Mouse (Mus musculus) lung, embryonic 16.5 days (tissue): ENCODE measurements at regions not wholly inside any gene's neighbourhood (a gene's known extent, or its start where the extent isn't known, plus 50 kb on each side); places are given as distances from the start of the nearest gene placed in this dataset.
A peak's percentile ranks its signal among the peaks of the same experiment; 100 is the strongest.

ENCODE experiments used
- ATAC-seq: fragments of 200-750 bp; cut with Nextera tagmentation; 2 replicates; pipeline ENCODE4 v1.8.0; 2017; ENCODE audit warnings: low read depth, mild to moderate bottlenecking, moderate library complexity
- H3K27ac ChIP-seq: fragments of 300-500 bp; sonication (generic); 2 replicates; pipeline ENCODE4 v1.5.1; 2014; ENCODE audit warnings: mild to moderate bottlenecking, control low read depth, low read length
- H3K27me3 ChIP-seq: fragments of 300-500 bp; sonication (generic); 2 replicates; pipeline ENCODE4 v1.6.1; 2014; ENCODE audit warnings: low read depth, low read length, mixed read lengths; ENCODE audit not compliant: control insufficient read depth, insufficient read depth
- H3K36me3 ChIP-seq: fragments of 300-500 bp; sonication (generic); 2 replicates; pipeline ENCODE4 v1.6.1; 2014; ENCODE audit warnings: low read length; ENCODE audit not compliant: control insufficient read depth, insufficient read depth
- H3K4me1 ChIP-seq: fragments of 300-500 bp; sonication (generic); replicated peaks from 2 replicates; pipeline ENCODE4 v1.6.1; 2014; ENCODE audit warnings: low read length, mixed read lengths; ENCODE audit not compliant: control insufficient read depth, insufficient read depth
- H3K4me2 ChIP-seq: fragments of 300-500 bp; sonication (generic); 2 replicates; pipeline ENCODE4 v1.6.1; 2014; ENCODE audit warnings: low read depth, low read length, control low read depth
- H3K4me3 ChIP-seq: fragments of 300-500 bp; sonication (generic); 2 replicates; pipeline ENCODE4 v1.5.1; 2014; ENCODE audit warnings: mild to moderate bottlenecking, low read length, control low read depth
- H3K9ac ChIP-seq: fragments of 300-500 bp; sonication (generic); 2 replicates; pipeline ENCODE4 v1.6.1; 2014; ENCODE audit warnings: low read length, control low read depth
- H3K9me3 ChIP-seq: fragments of 300-500 bp; sonication (generic); 2 replicates; pipeline ENCODE4 v1.6.1; 2016; ENCODE audit warnings: low read length; ENCODE audit not compliant: control insufficient read depth
- WGBS: fragments of 180-500 bp; shearing (Covaris S2); extraction: QIAGEN DNeasy Blood & Tissue Kit; methylation state at CpG from one replicate; pipeline ENCODE4 v1.1.7; 2014; 5-methylcytosine and 5-hydroxymethylcytosine counted together

DNA sequence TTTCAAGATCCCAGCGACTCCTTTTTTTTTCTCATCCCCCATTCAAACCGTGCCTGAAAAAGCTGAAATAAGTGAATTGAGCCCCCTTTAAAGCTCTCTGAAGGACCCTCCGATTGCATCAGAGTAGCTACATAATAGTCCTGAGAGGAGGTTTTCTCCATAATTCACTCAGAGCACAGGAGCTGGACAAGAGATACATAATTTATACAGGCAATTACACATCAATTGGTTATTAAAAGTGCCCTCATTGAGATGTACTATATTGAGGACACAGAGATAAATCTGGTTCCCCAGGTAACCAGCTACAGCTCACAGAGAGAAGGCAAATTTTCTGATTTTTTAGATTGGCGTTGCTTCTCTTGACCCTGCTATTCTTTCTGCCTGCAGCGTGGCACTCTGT lies 636.1 kb upstream of the Kirrel3 start:
- H3K4me3 ChIP-seq = no peak overlapping the region
- WGBS = 73% methylated on average over 5 of the region's 5 CpGs
- no peak overlapping the region for H3K27ac ChIP-seq
- H3K27me3 ChIP-seq = peaks cover 4% of the 10 kb centered on the region
- H3K36me3 ChIP-seq = no peaks in the 10 kb centered on the region
- H3K9me3 ChIP-seq = no peaks in the 10 kb centered on the region
- no peaks in the 10 kb centered on the region for H3K4me1 ChIP-seq
- no peak for ATAC-seq
- no peak overlapping the region for H3K9ac ChIP-seq
- H3K4me2 ChIP-seq = no peak overlapping the region

DNA sequence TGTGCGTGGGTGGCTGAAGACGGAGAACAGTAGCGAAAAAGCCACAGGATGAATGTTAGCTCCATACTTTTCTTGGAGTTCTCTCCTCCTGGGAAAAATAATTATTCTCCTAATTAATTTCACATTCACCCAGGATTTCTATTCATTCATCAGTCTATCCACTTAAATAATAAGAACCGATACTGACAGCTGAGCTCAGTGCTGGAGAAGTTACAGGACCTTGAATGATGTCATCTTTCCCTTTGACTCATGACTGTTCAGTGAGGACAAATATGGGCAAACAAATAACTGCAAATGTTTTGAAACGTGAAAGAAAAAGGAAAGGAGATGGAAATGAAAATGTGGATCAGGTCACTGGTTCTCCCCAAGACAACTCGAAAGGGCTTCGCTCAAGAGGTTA lies 635.7 kb upstream of the Kirrel3 start:
- no peak overlapping the region for H3K27ac ChIP-seq
- ATAC-seq = no peak
- H3K4me3 ChIP-seq = no peak overlapping the region
- H3K9me3 ChIP-seq = no peaks in the 10 kb centered on the region
- H3K9ac ChIP-seq = no peak overlapping the region
- no peak overlapping the region for H3K4me2 ChIP-seq
- H3K36me3 ChIP-seq = no peaks in the 10 kb centered on the region
- peaks cover 4% of the 10 kb centered on the region for H3K27me3 ChIP-seq
- H3K4me1 ChIP-seq = no peaks in the 10 kb centered on the region
- WGBS = 63% methylated on average over 7 of the region's 7 CpGs

DNA sequence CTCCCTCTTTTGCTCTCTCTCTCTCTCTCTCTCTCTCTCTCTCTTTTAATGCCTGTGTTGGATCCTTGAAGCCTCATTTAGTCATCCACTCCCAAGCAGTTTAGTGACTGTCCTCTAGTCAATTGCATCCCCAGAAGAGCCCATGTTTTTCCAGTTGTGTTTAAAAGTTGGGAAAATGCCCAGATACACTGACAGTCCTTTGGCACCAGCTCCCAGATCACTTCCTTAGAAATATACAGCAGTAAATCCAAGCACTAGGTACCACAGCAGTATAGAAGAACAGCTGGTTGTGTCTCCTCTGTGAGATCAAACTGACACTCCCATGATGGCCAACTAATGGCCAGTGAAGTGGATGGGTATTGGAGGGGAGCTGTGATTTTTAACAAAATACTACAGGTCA lies 634.7 kb upstream of the Kirrel3 start:
- Histone ChIP-seq H3K9ac (no peak overlapping the region), H3K27ac (no peak overlapping the region), H3K4me2 (no peak overlapping the region), H3K9me3 (no peaks in the 10 kb centered on the region), H3K4me3 (no peak overlapping the region), H3K36me3 (no peaks in the 10 kb centered on the region), H3K4me1 (no peaks in the 10 kb centered on the region), H3K27me3 (peaks cover 7% of the 10 kb centered on the region)
- 0 out of 2 replicates have a peak, but pooled peaks have one; percentile 28 for ATAC-seq

DNA sequence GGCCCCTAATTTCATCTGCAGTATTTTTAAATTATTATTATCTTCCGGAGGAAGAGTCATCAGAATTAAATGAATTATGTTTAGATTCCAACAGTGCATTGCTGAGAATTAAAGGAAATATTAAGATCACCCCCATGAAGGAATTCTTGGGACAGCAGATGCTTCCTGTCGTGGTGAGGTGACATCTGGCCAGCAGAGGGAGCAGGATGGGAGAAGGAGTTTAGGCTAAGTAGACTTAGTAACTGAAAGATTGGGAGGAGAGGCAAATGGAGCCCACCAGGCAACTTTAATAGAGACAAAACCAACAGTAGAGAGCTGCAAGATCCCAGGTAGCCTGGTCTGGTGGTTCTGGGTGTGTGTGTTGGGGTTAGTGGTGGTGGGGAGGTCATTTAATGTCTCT lies 629.5 kb upstream of the Kirrel3 start:
- Histone ChIP-seq H3K36me3 (no peaks in the 10 kb centered on the region), H3K27ac (no peak overlapping the region), H3K27me3 (peaks cover 12% of the 10 kb centered on the region), H3K9me3 (no peaks in the 10 kb centered on the region), H3K9ac (no peak overlapping the region), H3K4me2 (no peak overlapping the region), H3K4me1 (peaks cover 4% of the 10 kb centered on the region; the same call in 1 of the 2 replicates), H3K4me3 (no peak overlapping the region)
- 23% methylated on average over 2 of the region's 2 CpGs for WGBS
- no peak for ATAC-seq

DNA sequence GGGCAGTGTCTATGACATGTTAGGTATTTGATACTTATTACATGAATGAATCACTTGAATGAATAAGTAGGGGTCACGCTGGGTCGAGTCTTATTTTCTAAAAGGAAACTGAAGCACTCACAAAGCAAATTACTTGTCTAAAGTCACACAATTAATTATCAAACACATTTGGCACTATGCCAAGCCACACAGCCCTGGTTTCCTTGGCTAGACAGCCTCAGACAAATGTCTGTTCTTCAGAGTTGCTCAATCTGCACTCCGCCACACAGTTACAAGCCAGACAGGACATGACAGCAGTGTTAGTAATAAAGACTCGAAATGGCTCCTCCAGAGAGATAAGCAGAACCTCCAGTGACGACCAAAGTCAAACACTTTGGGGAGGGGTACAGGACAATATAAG lies 627.2 kb upstream of the Kirrel3 start:
- Histone ChIP-seq H3K4me2 (no peak overlapping the region), H3K4me1 (peaks cover 4% of the 10 kb centered on the region; the same call in 1 of the 2 replicates), H3K9me3 (no peaks in the 10 kb centered on the region), H3K36me3 (no peaks in the 10 kb centered on the region), H3K27me3 (peaks cover 10% of the 10 kb centered on the region), H3K27ac (no peak overlapping the region), H3K4me3 (no peak overlapping the region), H3K9ac (no peak overlapping the region)
- ATAC-seq = peak; percentile 88
- WGBS = 14% methylated on average over 5 of the region's 5 CpGs

DNA sequence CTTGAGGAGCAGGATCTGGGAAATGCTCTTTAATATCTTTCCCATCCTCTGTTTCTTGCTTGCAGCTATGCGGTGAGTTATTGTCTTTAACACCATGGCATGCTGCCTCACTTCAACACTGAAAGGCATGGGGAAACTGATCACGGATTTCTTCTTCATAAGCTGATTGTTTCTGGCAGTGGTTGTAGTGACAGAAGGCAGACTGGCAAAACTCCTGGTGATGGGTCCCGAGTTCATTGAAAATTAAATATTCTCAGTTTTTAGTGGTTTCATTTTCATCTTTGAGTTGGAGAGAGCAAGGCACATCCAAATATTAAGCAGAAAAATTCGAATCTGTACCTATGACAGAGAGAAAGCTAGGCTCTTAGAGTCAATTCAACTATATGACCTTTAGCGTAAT lies 617.0 kb upstream of the Kirrel3 start:
- Histone ChIP-seq H3K4me1 (no peaks in the 10 kb centered on the region), H3K36me3 (no peaks in the 10 kb centered on the region), H3K27ac (no peak overlapping the region), H3K4me2 (no peak overlapping the region), H3K4me3 (no peak overlapping the region), H3K9ac (no peak overlapping the region), H3K27me3 (no peaks in the 10 kb centered on the region), H3K9me3 (no peaks in the 10 kb centered on the region)
- no peak for ATAC-seq
- WGBS = 73% methylated on average over 5 of the region's 5 CpGs

DNA sequence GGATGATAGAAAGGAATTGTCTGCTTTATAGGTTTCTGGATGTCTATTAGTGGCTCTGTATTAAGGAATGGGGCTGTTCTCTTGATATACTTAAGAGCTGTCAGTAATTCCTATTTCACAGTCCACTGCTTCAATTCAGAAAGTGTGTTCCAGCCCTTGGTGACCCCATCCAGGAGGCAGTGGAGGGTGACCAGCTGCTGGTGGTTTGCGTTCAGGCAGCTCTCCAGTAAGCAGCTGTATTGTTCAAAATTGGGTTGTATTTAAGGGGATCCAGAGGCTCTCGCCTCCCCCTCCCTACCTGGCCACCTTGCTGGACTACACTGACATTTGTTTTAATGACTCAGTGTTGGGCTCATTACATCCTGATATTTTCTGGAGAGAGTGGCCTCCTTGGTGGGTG lies 598.4 kb upstream of the Kirrel3 start:
- Histone ChIP-seq H3K4me2 (no peak overlapping the region), H3K36me3 (no peaks in the 10 kb centered on the region), H3K27ac (no peak overlapping the region), H3K9me3 (no peaks in the 10 kb centered on the region), H3K4me3 (no peak overlapping the region), H3K27me3 (no peaks in the 10 kb centered on the region), H3K4me1 (no peaks in the 10 kb centered on the region), H3K9ac (no peak overlapping the region)
- no peak for ATAC-seq
- WGBS = 59% methylated on average over 2 of the region's 2 CpGs

DNA sequence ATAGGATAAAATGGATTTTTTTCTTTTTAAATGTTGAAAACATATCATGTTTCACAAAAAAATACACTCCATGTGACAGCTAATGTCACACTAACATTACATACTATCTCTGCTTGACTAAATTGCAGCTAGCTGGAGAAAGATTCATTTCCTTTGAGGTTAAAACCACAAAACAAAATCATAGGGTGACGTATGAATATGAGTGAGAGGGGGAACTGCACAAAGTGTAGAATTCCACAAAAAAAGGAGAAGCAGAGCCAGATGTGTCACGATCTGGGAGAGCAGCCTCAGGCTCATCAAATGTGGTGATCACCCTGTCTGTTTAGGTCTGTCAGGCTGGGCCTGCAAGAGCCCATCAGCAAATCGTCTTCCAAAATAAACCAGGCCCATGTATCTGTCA lies 593.7 kb upstream of the Kirrel3 start:
- Histone ChIP-seq H3K27me3 (no peaks in the 10 kb centered on the region), H3K9me3 (no peaks in the 10 kb centered on the region), H3K9ac (no peak overlapping the region), H3K4me1 (no peaks in the 10 kb centered on the region), H3K4me3 (no peak overlapping the region), H3K4me2 (no peak overlapping the region), H3K27ac (no peak overlapping the region), H3K36me3 (no peaks in the 10 kb centered on the region)
- 44% methylated on average over 3 of the region's 3 CpGs for WGBS
- ATAC-seq = no peak

DNA sequence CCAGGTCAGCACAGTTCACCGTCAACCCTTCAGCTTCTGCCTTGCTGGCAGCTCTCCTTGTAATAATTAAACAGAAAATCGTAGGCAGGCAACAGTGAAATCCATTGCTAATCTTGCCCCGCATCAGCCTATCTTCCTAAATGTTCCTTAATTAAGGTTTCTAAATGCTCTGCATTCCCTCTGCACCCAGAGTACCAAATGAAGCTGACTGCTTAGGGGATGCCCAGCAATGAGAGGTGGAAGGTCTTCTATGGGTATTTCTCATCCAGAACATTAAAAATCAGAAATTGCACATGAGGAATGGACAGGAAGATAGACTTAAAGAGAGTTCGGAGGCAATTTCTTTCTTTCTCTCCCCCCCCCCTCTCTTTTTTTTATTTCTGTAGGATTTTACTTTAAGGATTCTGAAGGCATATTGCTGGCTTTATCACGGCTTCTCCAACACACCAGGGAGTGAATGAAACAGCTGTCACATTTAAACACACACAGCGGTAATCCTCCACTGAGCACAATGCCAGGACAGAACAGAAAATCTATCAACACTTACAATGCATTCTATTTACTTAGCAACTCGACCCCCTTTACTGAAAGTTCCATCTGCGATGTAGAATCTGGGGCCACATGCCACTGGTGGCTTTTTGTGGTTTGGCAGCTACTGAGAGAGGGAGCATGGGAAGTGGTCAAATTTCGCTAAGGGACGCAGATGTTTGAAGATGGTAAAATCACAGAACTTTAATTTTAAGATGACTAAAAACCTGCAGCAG lies 584.2 kb upstream of the Kirrel3 start:
- no peaks in the 10 kb centered on the region for H3K36me3 ChIP-seq
- H3K9me3 ChIP-seq = no peaks in the 10 kb centered on the region
- 32% methylated on average over 10 of the region's 10 CpGs for WGBS
- no peak overlapping the region for H3K9ac ChIP-seq
- no peak overlapping the region for H3K4me3 ChIP-seq
- H3K27me3 ChIP-seq = no peaks in the 10 kb centered on the region
- no peak overlapping the region for H3K27ac ChIP-seq
- H3K4me2 ChIP-seq = no peak overlapping the region
- H3K4me1 ChIP-seq = no peaks in the 10 kb centered on the region; the same call in 1 of the 2 replicates
- peak; percentile 83 for ATAC-seq
